Mouse (Mus musculus) mesoderm, embryonic 11.5 days (tissue): ENCODE measurements at regions not wholly inside any gene's neighbourhood (a gene's known extent, or its start where the extent isn't known, plus 50 kb on each side); places are given as distances from the start of the nearest gene placed in this dataset.

Experiments used
- DNase-seq: peaks from one replicate; pipeline ENCODE4 v3.0.0-alpha.2; 2012; ENCODE audit warnings: low read depth, low spot score

GRCm38 (mm10) chr1:71767705-71768104 lies 114.7 kb upstream of the Fn1 start:
- no peak for DNase-seq

GRCm38 (mm10) chr1:71767076-71767475 lies 114.1 kb upstream of the Fn1 start:
- no peak for DNase-seq

- DNase-seq, result peak; percentile 37
Observed at GRCm38 (mm10) chr1:71764951-71765350, 112.0 kb upstream of the Fn1 start.

GRCm38 (mm10) chr1:71763530-71763929 lies 110.5 kb upstream of the Fn1 start:
- DNase-seq, result no peak

- DNase-seq, result no peak
Observed at GRCm38 (mm10) chr1:71760342-71760741, 107.3 kb upstream of the Fn1 start.

- DNase-seq, result no peak
Observed at GRCm38 (mm10) chr1:71757236-71757635, 104.2 kb upstream of the Fn1 start.

- no peak for DNase-seq
Observed at GRCm38 (mm10) chr1:71756159-71756558, 103.2 kb upstream of the Fn1 start.

GRCm38 (mm10) chr1:71755435-71755834 lies 102.4 kb upstream of the Fn1 start:
- no peak for DNase-seq

- no peak for DNase-seq
Observed at GRCm38 (mm10) chr1:71752351-71752750, 99.4 kb upstream of the Fn1 start.

- no peak for DNase-seq
Observed at GRCm38 (mm10) chr1:71751601-71752000, 98.6 kb upstream of the Fn1 start.

GRCm38 (mm10) chr1:71735606-71736005 lies 82.6 kb upstream of the Fn1 start:
- DNase-seq, result no peak

GRCm38 (mm10) chr1:71731623-71732022 lies 78.6 kb upstream of the Fn1 start:
- DNase-seq, result no peak

- DNase-seq, result no peak
Observed at GRCm38 (mm10) chr1:71731011-71731410, 78.0 kb upstream of the Fn1 start.

- DNase-seq, result no peak
Observed at GRCm38 (mm10) chr1:71728852-71729347, 75.9 kb upstream of the Fn1 start.

GRCm38 (mm10) chr1:71723816-71724215 lies 70.8 kb upstream of the Fn1 start:
- no peak for DNase-seq

GRCm38 (mm10) chr1:71723039-71723397 lies 70.0 kb upstream of the Fn1 start:
- no peak for DNase-seq

GRCm38 (mm10) chr1:71722211-71723038 lies 69.4 kb upstream of the Fn1 start:
- no peak for DNase-seq
